Mouse (Mus musculus) ES-Bruce4 (cell line): ENCODE measurements around the gene Ccdc88c. TPM values are rescaled to one million over a fixed set of nuclear protein-coding genes. Genes with fewer than 3 reads are reported as not detected.

Source experiments
- H3K27ac ChIP-seq: 2 replicates; pipeline ENCODE4 v1.5.1; 2012; ENCODE audit warnings: low read length, inconsistent platforms; ENCODE audit not compliant: insufficient read depth
- H3K27me3 ChIP-seq: 2 replicates; pipeline ENCODE4 v1.6.1; 2012; ENCODE audit warnings: mild to moderate bottlenecking, low read length, inconsistent platforms; ENCODE audit not compliant: control insufficient read depth, poor library complexity, insufficient read depth, severe bottlenecking
- H3K36me3 ChIP-seq: 2 replicates; pipeline ENCODE4 v1.6.1; 2012; ENCODE audit warnings: inconsistent platforms, mild to moderate bottlenecking, low read length, moderate library complexity; ENCODE audit not compliant: control insufficient read depth, poor library complexity, insufficient read depth, severe bottlenecking
- H3K4me1 ChIP-seq: one replicate; pipeline ENCODE4 v1.8.1; 2011; ENCODE audit warnings: low read length; ENCODE audit not compliant: control insufficient read depth, insufficient read depth
- H3K4me3 ChIP-seq: 2 replicates; pipeline ENCODE4 v1.5.1; 2011; ENCODE audit warnings: low read depth, mild to moderate bottlenecking, low read length
- H3K9ac ChIP-seq: 2 replicates; pipeline ENCODE4 v1.6.1; 2012; ENCODE audit warnings: low read depth, mild to moderate bottlenecking, inconsistent platforms; ENCODE audit not compliant: poor library complexity, severe bottlenecking
- H3K9me3 ChIP-seq: replicated peaks from 2 replicates; pipeline ENCODE4 v1.6.1; 2012; ENCODE audit warnings: mild to moderate bottlenecking, low read length, inconsistent platforms; ENCODE audit not compliant: control insufficient read depth, poor library complexity, insufficient read depth, severe bottlenecking
- CTCF ChIP-seq: IDR thresholded peaks from one replicate; pipeline ENCODE4 v1.8.1; 2011; ENCODE audit warnings: low read depth, low read length
- EP300 ChIP-seq: IDR thresholded peaks from 2 replicates; pipeline ENCODE4 v1.6.1; 2011; ENCODE audit warnings: low read depth, low read length; ENCODE audit not compliant: insufficient read depth
- POLR2A ChIP-seq: IDR thresholded peaks from one replicate; pipeline ENCODE4 v1.8.1; 2011; ENCODE audit warnings: low read length; ENCODE audit not compliant: insufficient read depth
- polyA plus RNA-seq: library from polyadenylated mRNA; stranded (reverse); fragments of >200 nt; gene quantifications from 2 replicates; pipeline ENCODE4 v1.2.4, GENCODE M21; 2011; ENCODE audit warnings: low read depth; ENCODE audit not compliant: missing spikeins, insufficient read depth, insufficient read length

The Ccdc88c gene
- polyA plus RNA-seq, 1 experiment = 69.0 TPM

DNA sequence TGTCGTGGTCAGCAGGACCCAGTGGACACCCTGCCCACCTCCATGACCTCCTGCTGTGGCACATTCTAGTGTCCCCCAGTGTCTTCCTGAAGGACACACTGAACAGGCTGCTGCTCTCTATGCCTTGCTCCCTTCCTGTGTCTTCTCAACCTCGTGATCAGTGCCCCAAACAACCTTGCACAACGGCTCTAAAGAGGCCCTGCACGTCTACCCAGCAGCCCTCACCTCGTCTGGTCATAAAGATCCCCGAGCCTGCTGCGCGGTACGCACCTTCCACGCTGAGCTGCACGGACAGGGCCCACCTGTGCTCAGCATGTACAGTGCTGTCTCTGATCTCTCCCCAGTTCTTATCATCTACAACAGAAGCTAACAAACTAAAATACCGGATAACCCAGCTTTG, 82.9 kb downstream of the Ccdc88c start:
- Histone ChIP-seq H3K36me3 (peaks cover 15% of the 10 kb centered on the region), H3K9me3 (no peaks in the 10 kb centered on the region), H3K27me3 (no peaks in the 10 kb centered on the region), H3K9ac (no peak overlapping the region), H3K4me1 (no peaks in the 10 kb centered on the region), H3K4me3 (no peak overlapping the region), H3K27ac (no peak overlapping the region)
- no peak for TF ChIP-seq EP300
- TF ChIP-seq POLR2A = no peak
- TF ChIP-seq CTCF = no peak

DNA sequence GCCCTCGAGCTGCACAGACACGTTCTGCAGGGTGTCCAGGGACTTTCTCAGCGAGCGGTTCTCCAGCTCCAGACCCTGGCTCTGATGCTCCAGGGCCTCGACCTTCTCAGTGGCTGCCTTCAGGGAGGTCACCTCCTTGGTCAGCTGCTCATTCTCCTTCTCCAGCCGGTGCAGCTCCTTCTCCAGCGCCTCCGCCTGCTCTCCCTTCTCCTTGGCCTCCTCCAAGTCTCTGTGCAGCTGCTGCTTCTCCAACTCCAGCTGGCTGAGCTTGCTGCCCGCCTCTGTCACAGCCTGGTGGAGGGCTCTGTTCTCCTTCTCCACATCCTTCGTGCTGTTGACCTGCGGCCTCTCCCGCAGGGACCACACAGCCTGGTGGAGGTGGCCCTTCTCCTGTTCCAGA, 83.4 kb downstream of the Ccdc88c start:
- peaks cover 19% of the 10 kb centered on the region for H3K36me3 ChIP-seq
- no peaks in the 10 kb centered on the region for H3K9me3 ChIP-seq
- H3K4me1 ChIP-seq = no peaks in the 10 kb centered on the region
- no peak for TF ChIP-seq EP300
- TF ChIP-seq CTCF = no peak
- no peak for TF ChIP-seq POLR2A
- H3K9ac ChIP-seq = no peak overlapping the region
- H3K4me3 ChIP-seq = no peak overlapping the region
- H3K27me3 ChIP-seq = no peaks in the 10 kb centered on the region
- H3K27ac ChIP-seq = no peak overlapping the region

DNA sequence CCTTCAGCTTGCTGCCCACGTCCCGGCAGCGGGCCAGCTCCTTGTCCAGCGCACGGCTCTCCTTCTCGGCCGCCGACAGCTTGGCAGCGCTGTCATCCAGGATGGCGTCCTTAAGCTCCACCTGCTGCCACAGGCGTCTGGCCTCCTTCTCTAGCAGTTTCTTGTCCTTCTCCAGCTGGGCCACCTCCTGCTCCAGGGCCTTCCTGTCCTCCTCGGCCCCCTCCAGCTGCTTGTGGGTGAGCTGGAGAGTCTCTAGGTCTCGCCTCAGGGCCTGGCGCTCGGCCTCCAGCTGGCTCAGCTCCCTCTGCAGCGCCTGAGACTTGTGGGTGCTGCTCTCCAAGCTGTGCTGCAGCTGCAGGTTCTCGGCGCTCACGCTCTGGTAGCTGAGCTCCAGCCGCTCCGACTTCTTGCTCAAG, 83.9 kb downstream of the Ccdc88c start:
- H3K27me3 ChIP-seq = no peaks in the 10 kb centered on the region
- H3K9me3 ChIP-seq = no peaks in the 10 kb centered on the region
- no peak overlapping the region for H3K4me3 ChIP-seq
- TF ChIP-seq EP300 (no peak), CTCF (no peak), POLR2A (no peak)
- peaks cover 25% of the 10 kb centered on the region for H3K36me3 ChIP-seq
- no peak overlapping the region for H3K27ac ChIP-seq
- no peaks in the 10 kb centered on the region for H3K4me1 ChIP-seq
- no peak overlapping the region for H3K9ac ChIP-seq

DNA sequence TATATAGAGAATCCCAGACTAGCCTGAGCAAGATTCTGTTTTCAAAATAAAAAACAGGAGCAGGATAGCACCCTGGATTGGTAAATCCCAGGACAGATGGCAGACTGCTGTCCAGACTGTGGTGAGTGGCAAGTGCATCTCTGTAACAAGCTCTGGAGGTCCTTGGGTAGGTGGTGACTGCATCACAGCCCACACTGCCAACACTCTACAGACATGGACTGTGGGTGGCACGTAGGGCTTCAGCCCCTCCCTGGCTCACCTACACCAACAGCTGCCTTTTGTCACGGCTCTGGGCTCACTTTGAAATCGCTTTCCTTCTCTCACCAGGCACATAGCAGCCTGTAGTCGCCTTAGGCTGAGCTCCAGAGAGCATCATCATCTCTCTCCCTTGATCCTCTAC, 85.7 kb downstream of the Ccdc88c start:
- Histone ChIP-seq H3K4me1 (no peaks in the 10 kb centered on the region), H3K27me3 (no peaks in the 10 kb centered on the region), H3K36me3 (peaks cover 25% of the 10 kb centered on the region), H3K27ac (no peak overlapping the region), H3K9ac (no peak overlapping the region), H3K9me3 (no peaks in the 10 kb centered on the region), H3K4me3 (no peak overlapping the region)
- TF ChIP-seq EP300 = no peak
- TF ChIP-seq POLR2A = no peak
- no peak for TF ChIP-seq CTCF

DNA sequence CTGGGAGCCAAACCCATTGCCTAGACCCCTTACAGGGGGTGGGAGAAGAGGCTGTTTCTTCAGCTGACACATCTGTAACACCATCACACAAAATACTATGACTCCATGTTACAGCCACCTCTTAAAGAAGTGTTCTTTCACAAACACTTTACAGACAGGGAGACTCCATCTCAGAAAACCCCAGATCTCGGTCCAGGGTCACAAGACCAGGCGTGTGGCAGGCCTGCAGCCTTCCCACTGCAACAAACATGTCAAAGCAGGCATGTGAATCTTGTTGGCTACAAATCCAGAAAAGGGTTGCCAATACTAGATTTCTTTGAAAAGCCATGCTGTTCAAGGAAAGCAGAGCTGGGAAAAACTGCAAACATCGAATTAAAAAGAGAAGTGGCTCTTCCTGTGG, 87.5 kb downstream of the Ccdc88c start:
- no peak overlapping the region for H3K4me3 ChIP-seq
- no peaks in the 10 kb centered on the region for H3K4me1 ChIP-seq
- TF ChIP-seq EP300 (no peak), POLR2A (no peak), CTCF (no peak)
- H3K9ac ChIP-seq = no peak overlapping the region
- no peak overlapping the region for H3K27ac ChIP-seq
- H3K9me3 ChIP-seq = no peaks in the 10 kb centered on the region
- peaks cover 20% of the 10 kb centered on the region for H3K36me3 ChIP-seq
- no peaks in the 10 kb centered on the region for H3K27me3 ChIP-seq

DNA sequence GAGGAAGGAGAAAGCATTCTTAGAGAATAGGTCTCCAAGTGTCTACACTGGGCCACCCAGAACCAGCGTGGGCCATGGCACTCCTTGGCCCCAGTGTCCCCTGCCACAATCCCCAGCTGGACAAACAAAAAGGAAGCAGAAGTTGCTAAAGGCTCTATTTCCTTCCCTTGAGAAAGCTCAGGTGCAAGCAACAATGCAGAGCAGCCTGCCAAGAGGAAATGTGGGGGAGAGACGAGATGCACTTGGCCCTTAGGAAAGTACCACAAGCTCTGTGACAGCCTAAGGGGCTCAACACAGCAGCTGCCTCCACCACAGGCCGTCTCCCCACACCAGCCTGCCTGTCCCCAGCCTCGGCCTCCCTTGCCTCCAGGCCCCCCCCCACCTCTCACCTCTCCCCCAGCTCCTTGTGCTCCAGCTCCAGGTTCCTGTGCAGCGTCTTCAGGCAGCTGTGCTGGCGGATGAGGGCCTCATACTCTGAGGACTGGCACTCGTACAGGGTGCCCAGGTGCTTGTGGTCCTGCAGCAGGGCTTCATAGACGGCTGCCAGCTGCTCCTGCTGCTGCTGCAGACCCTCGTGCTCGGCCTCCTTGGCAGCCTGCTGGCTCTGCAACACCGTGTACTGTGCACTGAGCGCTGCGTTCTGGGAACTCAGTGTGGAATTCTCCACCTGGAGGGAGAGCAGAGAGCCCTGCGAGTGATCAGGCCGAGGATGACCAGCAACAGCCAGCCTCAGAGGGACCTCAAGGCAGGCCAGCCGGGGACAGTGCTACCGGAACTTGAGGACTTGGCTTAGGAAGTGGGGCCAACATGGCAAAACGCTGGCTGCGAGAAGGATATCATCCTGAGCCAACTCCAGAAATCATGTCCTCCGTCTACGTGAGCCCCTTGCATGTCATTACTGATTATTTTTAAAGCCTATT, 91.2 kb downstream of the Ccdc88c start:
- H3K9me3 ChIP-seq = no peaks in the 10 kb centered on the region
- no peak overlapping the region for H3K27ac ChIP-seq
- no peaks in the 10 kb centered on the region for H3K27me3 ChIP-seq
- H3K9ac ChIP-seq = no peak overlapping the region
- H3K4me1 ChIP-seq = no peaks in the 10 kb centered on the region
- TF ChIP-seq CTCF = no peak
- no peak for TF ChIP-seq EP300
- no peak for TF ChIP-seq POLR2A
- peaks cover 24% of the 10 kb centered on the region for H3K36me3 ChIP-seq
- no peak overlapping the region for H3K4me3 ChIP-seq
